Mouse (Mus musculus) E14TG2a.4 (cell line): ENCODE measurements around the gene Ldlrad3.
A peak's percentile ranks its signal among the peaks of the same experiment; 100 is the strongest.

ENCODE experiments used
- H3K27me3 ChIP-seq: 2 replicates; pipeline ENCODE4 v1.6.1; 2014; ENCODE audit warnings: low read length, control low read depth; ENCODE audit not compliant: insufficient read depth
- H3K36me3 ChIP-seq: 2 replicates; pipeline ENCODE4 v1.6.1; 2014; ENCODE audit warnings: low read length, control low read depth; ENCODE audit not compliant: insufficient read depth
- H3K4me1 ChIP-seq: replicated peaks from 2 replicates; pipeline ENCODE4 v1.6.1; 2014; ENCODE audit warnings: low read depth, low read length, control low read depth
- H3K4me3 ChIP-seq: replicated peaks from 2 replicates; pipeline ENCODE4 v1.5.1; 2014; ENCODE audit warnings: mild to moderate bottlenecking, low read length
- H3K9me3 ChIP-seq: 2 replicates; pipeline ENCODE4 v1.6.1; 2014; ENCODE audit warnings: low read length, control low read depth
- CTCF ChIP-seq: conservative IDR thresholded peaks from 2 replicates; pipeline ENCODE4 v1.5.1; 2014; ENCODE audit warnings: low read length
- NANOG ChIP-seq: IDR thresholded peaks from 2 replicates; pipeline ENCODE4 v1.6.1; 2014; ENCODE audit warnings: borderline replicate concordance, low read length, mixed read lengths
- POU5F1 ChIP-seq: IDR thresholded peaks from 2 replicates; pipeline ENCODE4 v1.6.1; 2014; ENCODE audit warnings: low read length, borderline replicate concordance

Gene Ldlrad3

DNA sequence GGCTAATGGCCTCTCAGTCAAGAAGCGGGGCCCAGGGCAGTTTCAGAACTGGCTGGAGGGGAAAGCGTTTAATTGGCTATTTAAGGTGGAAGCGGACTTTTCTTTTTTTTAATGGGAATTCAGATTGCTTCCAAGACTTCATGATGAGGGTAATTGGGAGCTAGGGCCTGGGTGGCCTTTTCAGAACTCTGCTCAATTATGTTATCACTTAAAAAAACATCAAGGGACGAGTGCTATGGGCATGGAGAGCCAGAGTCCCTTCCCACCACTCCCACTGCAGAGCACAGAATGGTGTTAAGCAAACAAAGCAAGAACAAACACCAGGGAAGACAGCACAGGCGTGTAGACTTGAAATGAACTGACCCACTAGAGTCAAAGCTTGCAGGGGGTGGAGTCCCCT lies 220.7 kb downstream of the Ldlrad3 start:
- H3K4me3 ChIP-seq, result no peak overlapping the region
- H3K36me3 ChIP-seq, result no peaks in the 10 kb centered on the region
- H3K27me3 ChIP-seq, result no peaks in the 10 kb centered on the region
- peaks cover 28% of the 10 kb centered on the region for H3K4me1 ChIP-seq
- no peaks in the 10 kb centered on the region for H3K9me3 ChIP-seq
- no peak for TF ChIP-seq NANOG
- TF ChIP-seq CTCF, result no peak
- no peak for TF ChIP-seq POU5F1

GRCm38 (mm10) chr2:101963367-101963766 lies 222.8 kb downstream of the Ldlrad3 start:
- H3K4me3 ChIP-seq, result no peak overlapping the region
- TF ChIP-seq CTCF (no peak), NANOG (no peak), POU5F1 (no peak)
- peaks cover 32% of the 10 kb centered on the region for H3K4me1 ChIP-seq
- H3K27me3 ChIP-seq, result no peaks in the 10 kb centered on the region
- H3K9me3 ChIP-seq, result no peaks in the 10 kb centered on the region
- no peaks in the 10 kb centered on the region for H3K36me3 ChIP-seq

DNA sequence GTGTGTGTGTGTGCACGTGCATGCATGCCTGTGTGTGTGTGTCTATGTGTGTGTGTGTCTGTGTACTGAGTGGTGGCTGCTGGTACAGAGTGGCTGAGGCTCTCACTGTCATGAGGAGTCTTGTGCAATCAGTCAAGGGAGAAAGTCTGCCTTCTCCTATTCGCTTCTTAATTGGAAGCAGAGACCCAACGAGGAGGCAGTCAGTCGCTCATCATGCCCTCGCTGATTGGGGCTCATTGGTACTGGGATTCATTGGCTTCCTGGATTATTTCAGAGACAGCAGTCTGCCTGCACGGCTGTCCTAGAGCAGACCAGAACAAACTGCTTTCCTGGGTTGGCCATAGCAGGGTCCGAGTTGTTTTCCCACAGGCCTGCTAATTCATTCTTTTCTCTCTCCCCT lies 223.8 kb downstream of the Ldlrad3 start:
- Histone ChIP-seq H3K27me3 (no peaks in the 10 kb centered on the region), H3K4me1 (peaks cover 32% of the 10 kb centered on the region), H3K9me3 (no peaks in the 10 kb centered on the region), H3K4me3 (no peak overlapping the region), H3K36me3 (no peaks in the 10 kb centered on the region)
- no peak for TF ChIP-seq CTCF
- no peak for TF ChIP-seq NANOG
- TF ChIP-seq POU5F1, result no peak

- Histone ChIP-seq H3K36me3 (no peaks in the 10 kb centered on the region), H3K9me3 (no peaks in the 10 kb centered on the region), H3K4me1 (peaks cover 32% of the 10 kb centered on the region), H3K27me3 (no peaks in the 10 kb centered on the region), H3K4me3 (no peak overlapping the region)
- TF ChIP-seq CTCF (no peak), NANOG (peak; percentile 43), POU5F1 (no peak)
Measured at GRCm38 (mm10) chr2:101961391-101961790, 224.8 kb downstream of the Ldlrad3 start.

DNA sequence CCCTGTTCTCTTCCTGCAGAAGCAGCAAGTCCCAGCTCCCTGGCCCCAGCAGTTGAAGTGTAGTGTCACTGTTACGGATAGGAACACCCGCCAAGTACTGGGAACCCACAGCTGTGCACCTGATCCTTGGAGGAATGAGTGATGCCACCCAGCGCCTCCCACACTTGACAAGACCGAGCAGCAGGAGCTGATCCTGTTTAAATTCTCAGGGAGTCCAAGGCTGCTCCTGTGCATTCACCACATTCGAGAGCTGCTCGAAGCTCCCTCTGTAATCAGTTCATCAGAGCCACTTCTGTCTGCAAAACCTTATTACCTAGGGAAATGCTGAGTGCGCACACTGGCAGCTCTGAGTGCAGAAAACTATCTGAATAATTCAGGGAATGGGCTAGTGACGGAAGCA lies 225.5 kb downstream of the Ldlrad3 start:
- Histone ChIP-seq H3K4me3 (no peak overlapping the region), H3K27me3 (no peaks in the 10 kb centered on the region), H3K4me1 (peaks cover 32% of the 10 kb centered on the region), H3K9me3 (no peaks in the 10 kb centered on the region), H3K36me3 (no peaks in the 10 kb centered on the region)
- TF ChIP-seq CTCF (no peak), POU5F1 (no peak), NANOG (no peak)

- H3K4me1 ChIP-seq, result peaks cover 10% of the 10 kb centered on the region
- no peaks in the 10 kb centered on the region for H3K9me3 ChIP-seq
- H3K4me3 ChIP-seq, result no peak overlapping the region
- TF ChIP-seq CTCF (no peak), POU5F1 (no peak), NANOG (no peak)
- H3K27me3 ChIP-seq, result no peaks in the 10 kb centered on the region
- H3K36me3 ChIP-seq, result peaks cover 37% of the 10 kb centered on the region
Measured at GRCm38 (mm10) chr2:101956125-101956524, 230.1 kb downstream of the Ldlrad3 start.

DNA sequence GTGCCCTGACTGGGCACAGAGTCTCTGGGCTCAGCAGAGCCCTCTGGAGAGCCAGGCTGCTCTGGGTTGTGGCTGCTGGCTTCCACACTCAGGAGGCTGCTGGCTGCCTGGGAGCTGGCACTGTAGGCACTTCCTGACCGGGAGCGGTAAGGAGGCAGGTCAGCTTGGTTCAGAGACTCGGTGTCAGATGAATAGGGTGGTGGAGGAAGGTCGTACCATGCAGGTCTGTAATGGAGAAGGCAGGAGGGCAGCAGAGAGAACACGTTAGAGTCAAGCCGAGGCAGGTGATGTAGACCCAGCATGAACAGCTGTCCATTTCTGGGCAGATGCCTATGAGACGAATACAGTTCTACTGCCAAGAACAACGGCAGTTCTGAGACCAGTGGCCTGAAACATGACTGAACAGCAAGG lies 233.2 kb downstream of the Ldlrad3 start:
- H3K27me3 ChIP-seq, result no peaks in the 10 kb centered on the region
- no peaks in the 10 kb centered on the region for H3K4me1 ChIP-seq
- no peaks in the 10 kb centered on the region for H3K9me3 ChIP-seq
- no peak overlapping the region for H3K4me3 ChIP-seq
- H3K36me3 ChIP-seq, result peaks cover 43% of the 10 kb centered on the region
- TF ChIP-seq CTCF (no peak), NANOG (no peak), POU5F1 (no peak)

DNA sequence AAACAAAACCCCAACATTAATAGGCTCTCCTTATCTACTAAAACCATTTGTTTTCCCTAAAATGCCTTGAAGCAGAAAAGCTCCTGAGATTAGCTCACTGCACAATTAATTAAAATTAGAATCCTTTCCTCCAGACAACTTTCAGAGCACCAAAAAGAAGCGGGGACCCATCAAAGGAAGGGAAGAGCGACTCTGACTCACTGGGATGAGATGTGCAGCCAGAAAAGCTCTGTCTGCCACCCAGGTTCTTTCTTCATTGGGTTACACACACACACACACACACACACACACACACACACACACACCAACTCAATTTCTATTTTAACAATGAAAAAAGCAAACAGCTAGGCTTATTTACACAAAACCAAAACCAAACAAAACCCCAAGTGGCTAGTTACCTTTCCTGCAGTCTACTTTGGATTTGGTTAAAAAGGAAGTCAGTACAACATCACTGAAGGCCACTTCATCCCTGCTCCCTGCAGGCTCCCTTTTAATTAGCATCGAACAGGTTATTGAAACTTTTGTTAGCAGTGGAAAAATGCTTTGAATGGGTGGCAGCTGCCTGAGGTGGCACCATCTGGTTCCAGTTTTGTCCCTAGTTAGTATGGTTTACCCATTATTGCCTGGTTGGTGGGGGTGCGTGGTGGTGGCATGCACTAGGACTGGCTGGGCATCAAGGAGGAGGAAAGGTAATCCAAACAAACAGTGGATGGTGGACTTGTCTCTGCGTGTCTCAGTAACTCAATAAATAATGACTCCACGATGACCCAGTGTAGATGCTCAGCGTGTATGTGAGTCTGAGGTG lies 235.3 kb downstream of the Ldlrad3 start:
- Histone ChIP-seq H3K36me3 (peaks cover 43% of the 10 kb centered on the region), H3K27me3 (no peaks in the 10 kb centered on the region), H3K9me3 (no peaks in the 10 kb centered on the region), H3K4me1 (no peaks in the 10 kb centered on the region), H3K4me3 (no peak overlapping the region)
- TF ChIP-seq CTCF, result no peak
- no peak for TF ChIP-seq NANOG
- TF ChIP-seq POU5F1, result no peak

DNA sequence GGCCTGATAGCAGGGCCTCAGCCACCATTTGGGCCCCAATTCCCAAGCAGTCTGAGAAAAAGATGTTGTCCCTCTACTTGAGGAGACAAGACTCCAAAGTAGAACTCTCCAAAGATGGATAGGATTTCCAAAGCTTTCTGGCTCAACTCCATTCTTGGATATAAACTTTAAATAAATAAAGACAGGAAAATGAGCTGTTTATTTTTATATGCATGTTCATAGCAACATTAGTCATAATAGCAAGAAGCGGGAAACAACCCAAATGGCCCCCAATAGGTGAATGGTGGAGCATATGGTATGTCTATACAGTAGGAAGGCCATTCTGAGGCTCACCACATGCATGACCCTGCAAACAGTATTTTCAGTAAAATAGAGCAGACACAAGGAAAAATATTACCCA lies 251.2 kb downstream of the Ldlrad3 start:
- no peaks in the 10 kb centered on the region for H3K27me3 ChIP-seq
- no peak overlapping the region for H3K4me3 ChIP-seq
- H3K4me1 ChIP-seq, result no peaks in the 10 kb centered on the region
- H3K36me3 ChIP-seq, result no peaks in the 10 kb centered on the region
- no peak for TF ChIP-seq NANOG
- TF ChIP-seq POU5F1, result no peak
- no peak for TF ChIP-seq CTCF
- no peaks in the 10 kb centered on the region for H3K9me3 ChIP-seq
